Mouse (Mus musculus): ENCODE data around the gene Plxnc1.

DNA sequence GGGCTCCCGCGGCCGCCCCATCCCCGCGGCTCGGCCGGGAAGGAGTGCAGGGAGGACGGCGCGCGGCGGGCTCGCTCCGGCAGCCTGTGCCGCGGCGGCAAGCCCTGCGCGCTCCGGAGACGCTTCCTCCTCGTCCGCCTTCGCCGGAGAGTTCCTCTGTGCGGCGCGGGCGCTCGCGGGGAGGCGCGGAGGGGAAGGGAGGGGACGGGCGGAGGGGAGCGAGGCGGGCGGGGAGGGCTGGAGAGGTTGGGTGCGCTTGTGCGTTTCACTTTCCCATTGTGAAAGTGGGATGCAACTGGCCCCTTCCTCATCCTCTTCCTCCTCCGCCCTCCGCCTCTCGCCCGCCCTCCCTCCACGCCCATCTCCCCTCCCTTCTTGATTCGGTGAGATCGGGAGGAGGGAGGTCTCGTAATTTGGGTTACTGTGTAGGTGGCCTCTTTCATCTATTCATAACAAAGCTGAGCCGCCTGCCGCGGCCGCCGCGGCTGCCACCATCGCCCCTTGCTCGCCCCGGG, at the start of gene Plxnc1:
- TF ChIP-seq CTCF (IDR thresholded peaks at IDR 0.05; ENCODE audit: low read depth, low read length) (no peak), POLR2A (IDR thresholded peaks at IDR 0.05; ENCODE audit: borderline replicate concordance, low read depth, low read length) (no peak)

Data from bone marrow macrophage, adult 2 months (primary cell).